Mouse (Mus musculus) bone marrow, adult 2 months (tissue): Measurements from ENCODE around the gene Extl1.

Experiments
- CTCF ChIP-seq: fragments of 200-500 bp; IDR thresholded peaks from 2 replicates; pipeline ENCODE4 v1.5.1; 2011; ENCODE audit warnings: low read length, control low read depth; ENCODE audit not compliant: control insufficient read depth, insufficient read depth
- POLR2A ChIP-seq: fragments of 200-500 bp; IDR thresholded peaks from 2 replicates; pipeline ENCODE4 v1.6.1; 2011; ENCODE audit warnings: low read depth, mild to moderate bottlenecking, control low read depth, low read length, borderline replicate concordance; ENCODE audit not compliant: control insufficient read depth

GRCm38 (mm10) chr4:134362124-134362523, 21.5 kb downstream of the Extl1 start:
- TF ChIP-seq CTCF: no peak
- no peak for TF ChIP-seq POLR2A
